Mouse (Mus musculus) liver, embryonic 18 days (tissue): ENCODE data around the gene Tgfbi. TPM values are rescaled to one million over a fixed set of nuclear protein-coding genes. Genes with fewer than 3 reads are reported as not detected.

Source experiments
- polyA plus RNA-seq: library from polyadenylated mRNA; depleted of rRNA; stranded (reverse); fragments of >200 nt; gene quantifications from 2 replicates; pipeline ENCODE4 v1.2.3, GENCODE M21; 2012; rRNA removed

The Tgfbi gene
- polyA plus RNA-seq: 11.3 and 13.9 TPM in 2 replicates

GRCm38 (mm10) chr13:56609103-56609856, at the start of gene Tgfbi:
Gene Tgfbi (plus strand): TSS chr13:56609523.

Other genes with a start within 250 kb of the Tgfbi start
- not detected in 2 replicates for gene Gm3045, start 182.9 kb upstream of the Tgfbi start, polyA plus RNA-seq
- 1.4 and 2.4 TPM in 2 replicates for gene Slc25a48, start 171.2 kb upstream of the Tgfbi start, polyA plus RNA-seq
- not detected in 2 replicates for gene Il9, start 127.3 kb upstream of the Tgfbi start, polyA plus RNA-seq
- 0.71 and 0.77 TPM in 2 replicates for gene Fbxl21, start 87.1 kb upstream of the Tgfbi start, polyA plus RNA-seq
- gene Lect2, start 61.0 kb upstream of the Tgfbi start, polyA plus RNA-seq: 27.4 and 40.3 TPM in 2 replicates
- gene Smad5, start 93.5 kb downstream of the Tgfbi start, polyA plus RNA-seq: 6.0 and 6.2 TPM in 2 replicates
- 0.03 TPM in 1 of 2 replicates, not detected in the other for gene Gm45623, start 144.3 kb downstream of the Tgfbi start, polyA plus RNA-seq